Mouse (Mus musculus) cortical plate, adult 2 months (tissue): Measurements from ENCODE around the gene Pitpnc1.

Experiments
- CTCF ChIP-seq: fragments of 200-500 bp; IDR thresholded peaks from 2 replicates; pipeline ENCODE4 v1.5.1; 2011; ENCODE audit warnings: mild to moderate bottlenecking, control low read depth, low read length; ENCODE audit not compliant: insufficient read depth; ENCODE audit errors: extremely low read depth
- POLR2A ChIP-seq: fragments of 200-500 bp; IDR thresholded peaks from 2 replicates; pipeline ENCODE4 v1.6.1; 2011; ENCODE audit warnings: mild to moderate bottlenecking, low read length, control low read depth; ENCODE audit not compliant: insufficient read depth; ENCODE audit errors: extremely low read depth

DNA sequence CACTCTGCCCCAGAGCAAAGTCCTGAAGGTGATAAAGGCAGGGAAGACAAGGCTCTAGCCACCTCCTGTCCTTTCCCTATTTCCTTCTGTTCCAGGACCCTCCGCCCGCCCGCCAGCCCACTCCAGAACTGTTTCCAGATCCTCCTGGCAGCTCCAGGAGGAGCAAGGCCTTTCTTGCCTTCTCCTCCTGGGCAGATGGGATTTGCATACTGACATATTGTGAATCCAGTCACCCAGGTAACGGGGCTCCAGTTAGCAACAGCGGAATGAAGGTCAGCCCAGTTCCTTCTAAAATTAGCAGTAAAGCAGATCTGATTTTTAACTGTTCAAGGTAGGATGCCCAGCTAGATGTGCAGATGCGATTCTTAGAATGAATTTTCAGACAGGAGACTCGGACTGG, 114.3 kb downstream of the Pitpnc1 start:
- TF ChIP-seq POLR2A (no peak), CTCF (no peak)
